Mouse (Mus musculus) layer of hippocampus, postnatal 36 days (tissue): ENCODE results near the gene Rhobtb1. TPM values are rescaled to one million over a fixed set of nuclear protein-coding genes. Genes with fewer than 3 reads are reported as not detected.

Experiments used
- DNase-seq, 2 experiments: peaks; one replicate each; pipeline ENCODE4 v3.0.0; 2022
- total RNA-seq, 2 experiments: library from RNA; stranded (reverse); gene quantifications; 2 replicates each; pipeline ENCODE4 v1.2.3; 2021

Gene Rhobtb1
- total RNA-seq, 2 experiments from 2014 or later = 4.4 to 5.8 TPM

DNA sequence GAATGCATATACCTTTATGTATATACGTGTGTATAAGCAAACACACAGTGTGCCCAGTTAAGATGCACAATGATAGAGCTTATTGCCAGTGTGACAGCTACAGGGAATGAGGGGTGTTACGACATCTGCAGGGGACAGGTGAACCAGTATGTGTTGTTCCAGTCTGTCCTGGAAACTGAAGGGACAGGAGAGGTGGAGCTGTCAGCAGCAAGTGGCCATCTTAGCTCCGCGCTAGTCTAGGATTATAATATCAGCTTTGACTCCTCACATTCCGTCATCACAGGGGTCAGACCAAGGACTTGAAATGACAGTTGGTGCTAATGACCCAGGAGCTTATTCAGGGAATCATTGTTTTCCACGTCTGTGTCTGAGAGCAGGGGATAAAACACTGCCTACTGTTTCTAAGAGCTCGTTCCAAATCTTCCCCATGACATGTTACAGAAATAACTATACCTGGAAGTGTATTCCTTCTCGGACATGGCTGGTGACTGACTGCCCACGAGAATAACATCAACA is 125.7 kb downstream of the Rhobtb1 start:
- no peak for DNase-seq

DNA sequence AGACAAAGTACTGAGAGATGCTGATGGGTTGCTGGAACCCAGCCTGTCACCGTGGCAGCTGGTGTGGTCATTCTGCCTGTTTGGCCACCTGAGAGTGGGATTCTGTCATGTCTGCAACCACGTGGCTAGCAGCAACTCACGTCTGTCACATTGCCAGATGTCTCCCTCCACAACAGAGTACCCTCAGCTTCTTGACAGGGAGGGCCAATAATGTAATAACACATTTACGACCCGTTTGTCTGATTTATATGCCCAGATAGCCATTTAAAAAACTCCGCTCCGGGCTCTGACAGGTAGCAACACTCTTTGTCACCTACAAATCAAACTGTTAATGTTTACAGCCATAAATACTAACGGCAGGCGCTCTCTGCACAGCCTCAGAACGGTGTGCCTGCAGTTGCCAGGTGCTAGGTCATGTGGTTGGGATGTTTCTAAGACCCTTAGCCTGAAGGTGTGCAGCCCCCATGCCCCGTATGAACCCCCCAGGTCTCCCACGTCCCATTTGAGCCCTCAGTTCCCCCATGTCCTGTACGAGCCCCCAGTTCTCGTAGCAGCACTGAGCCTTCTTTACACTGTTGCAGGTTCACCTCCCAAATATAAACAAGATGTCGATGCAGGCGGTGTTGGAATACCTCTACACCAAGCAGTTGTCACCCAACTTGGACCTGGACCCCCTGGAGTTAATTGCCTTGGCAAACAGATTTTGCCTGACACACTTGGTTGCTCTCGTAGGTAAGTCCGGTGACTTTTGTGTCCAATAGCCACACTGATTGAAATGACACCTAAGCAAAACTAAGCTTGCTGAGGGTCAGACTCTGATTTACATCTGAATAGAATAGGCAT is 127.8 kb downstream of the Rhobtb1 start:
- no peak for DNase-seq

DNA sequence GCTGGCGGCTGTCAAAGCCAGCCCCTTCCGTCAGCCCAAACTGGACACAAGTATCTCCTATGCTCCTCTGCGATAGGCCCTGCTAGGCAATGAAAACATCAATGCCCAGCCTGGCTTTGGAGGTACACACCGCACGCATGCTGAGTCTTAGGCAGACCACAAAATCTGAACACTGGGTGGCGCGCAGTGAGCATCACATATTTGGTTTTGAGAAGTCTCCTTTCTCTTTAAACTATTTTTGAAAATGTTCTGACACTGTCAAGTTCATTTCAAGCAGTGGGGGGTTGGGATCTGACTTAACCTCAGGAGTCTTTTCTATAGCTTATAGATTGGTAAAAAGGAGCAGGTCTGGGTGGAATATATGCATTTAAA is 128.4 kb downstream of the Rhobtb1 start:
- no peak for DNase-seq

DNA sequence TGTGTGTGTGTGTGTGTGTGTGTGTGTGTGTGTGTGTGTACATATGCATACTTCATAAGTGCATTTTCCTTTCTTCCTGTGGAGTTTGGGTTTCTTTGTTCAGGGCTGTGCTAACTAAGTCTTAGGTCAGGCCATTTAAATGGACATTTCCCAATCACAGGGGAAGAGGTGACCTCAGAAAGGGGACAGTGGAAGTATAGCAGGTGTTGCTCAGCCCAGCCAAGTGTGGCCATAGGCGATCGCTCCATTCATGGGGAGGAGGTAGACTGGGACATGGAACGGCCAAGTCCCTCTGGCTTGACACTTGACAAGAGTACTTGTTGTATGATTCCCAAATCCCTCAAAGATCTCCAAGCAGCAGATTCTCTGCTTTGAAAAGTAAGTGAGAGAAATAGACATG is 135.7 kb downstream of the Rhobtb1 start:
- DNase-seq = no peak

DNA sequence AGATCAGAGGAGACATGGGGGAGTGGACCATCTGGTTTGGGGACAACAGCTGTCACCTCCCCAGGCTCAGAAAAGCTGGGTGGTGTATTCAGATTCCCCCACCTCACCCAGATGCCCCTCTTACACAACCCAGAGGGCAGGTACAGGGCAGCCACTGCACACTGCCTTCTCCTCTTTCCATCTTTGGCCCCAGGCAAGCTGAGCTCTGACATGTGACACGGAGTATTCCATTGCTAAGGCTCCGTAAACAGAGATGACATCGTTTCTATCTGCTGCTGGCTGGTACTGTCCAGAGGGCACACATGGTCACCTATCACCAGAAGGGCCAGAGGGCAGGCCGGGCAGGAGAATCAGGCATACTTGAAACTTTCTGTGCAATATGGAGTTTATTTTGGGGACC is 136.9 kb downstream of the Rhobtb1 start:
- no peak for DNase-seq

DNA sequence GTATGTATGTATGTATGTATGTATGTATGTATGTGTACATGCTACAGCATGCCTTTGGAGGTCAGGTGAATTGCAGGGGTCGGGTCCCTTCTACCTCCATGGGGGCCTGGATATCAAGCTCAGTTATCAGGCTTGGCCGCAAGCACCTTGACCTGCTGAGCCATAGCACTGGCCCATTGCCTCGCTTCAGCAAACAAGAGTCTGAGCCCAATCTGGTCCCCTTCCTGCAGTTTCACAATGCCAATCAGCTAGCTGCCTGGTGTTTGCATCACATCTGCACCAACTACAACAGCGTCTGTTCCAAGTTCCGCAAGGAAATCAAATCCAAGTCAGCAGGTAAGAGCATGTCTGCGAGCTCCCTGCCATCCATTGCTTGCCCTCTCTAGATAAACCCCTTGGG is 137.5 kb downstream of the Rhobtb1 start:
- DNase-seq = no peak

DNA sequence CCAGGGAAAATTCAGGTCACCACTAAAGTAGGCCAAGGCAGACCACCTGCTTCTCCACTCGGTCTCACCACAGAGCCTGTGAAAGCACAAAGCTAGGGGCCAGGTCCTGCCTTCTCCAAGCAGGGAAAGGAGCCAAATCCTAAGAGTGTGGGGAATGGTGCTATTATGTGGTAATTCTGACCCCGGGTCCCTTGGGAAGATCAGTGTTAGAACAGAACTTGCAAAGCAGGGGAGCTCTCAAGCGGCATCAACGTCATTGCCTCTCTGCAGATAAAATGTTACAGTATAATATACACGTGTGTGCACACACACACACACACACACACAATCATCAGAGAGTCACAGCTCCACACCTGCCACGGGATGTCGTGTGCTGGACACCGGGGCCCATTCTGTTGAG is 139.5 kb downstream of the Rhobtb1 start:
- no peak for DNase-seq

DNA sequence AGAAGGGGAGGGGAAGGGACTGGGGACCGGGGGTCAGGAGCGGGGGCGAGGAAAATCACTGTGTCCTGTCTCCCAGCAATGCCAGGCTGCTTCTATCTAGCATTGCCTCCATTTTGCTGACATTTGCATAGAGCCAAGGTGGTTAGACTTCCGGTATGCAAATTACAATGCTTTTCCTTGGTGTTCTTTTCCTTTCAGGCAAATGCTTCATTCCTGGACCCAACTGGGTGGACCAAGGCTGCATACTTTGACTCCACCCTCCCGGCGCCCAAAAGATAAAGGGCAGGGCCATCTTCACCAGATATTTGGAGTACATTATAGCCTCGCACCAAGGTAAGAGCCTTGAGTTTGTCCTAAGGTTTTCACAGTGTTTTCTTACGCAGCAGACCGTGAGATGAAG is 144.7 kb downstream of the Rhobtb1 start:
- DNase-seq = no peak

DNA sequence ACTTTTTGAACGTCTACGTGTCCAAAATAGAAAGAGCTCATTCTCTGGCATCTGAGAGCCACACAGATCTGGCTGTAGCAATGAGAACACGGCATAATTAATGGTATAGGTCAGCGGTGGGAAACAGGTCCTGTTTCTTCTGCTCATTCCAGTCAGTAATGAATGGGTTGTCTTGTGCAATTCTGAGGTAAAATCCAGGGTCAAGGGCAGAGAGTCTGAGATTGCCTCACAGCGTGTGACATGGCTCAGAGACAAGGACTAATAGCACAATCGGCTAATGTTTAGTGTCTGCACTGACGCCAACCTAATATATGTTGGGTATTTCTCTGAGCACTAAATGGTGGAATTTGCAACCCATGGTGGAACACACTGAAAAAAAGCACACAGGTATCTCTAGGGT is 148.8 kb downstream of the Rhobtb1 start:
- DNase-seq = no peak

DNA sequence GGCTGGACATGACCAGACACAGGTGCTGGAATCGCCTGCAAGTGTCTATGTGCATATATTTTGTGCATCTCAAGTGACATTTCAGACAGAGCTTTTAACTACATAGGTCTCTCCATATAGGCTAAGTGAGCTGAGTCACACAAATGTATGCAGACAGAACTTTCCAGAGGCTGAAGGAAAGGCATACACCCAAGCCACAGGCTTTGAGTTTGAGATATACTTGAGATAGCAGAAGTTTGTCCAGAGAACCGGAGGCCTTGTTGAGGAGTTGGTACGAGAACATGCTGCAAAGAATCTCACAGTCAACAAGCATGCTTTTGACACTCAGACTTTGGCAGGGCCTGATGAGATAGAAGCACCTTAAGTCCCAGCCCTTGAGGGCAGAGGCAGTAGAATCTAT is 151.4 kb downstream of the Rhobtb1 start:
- no peak for DNase-seq

DNA sequence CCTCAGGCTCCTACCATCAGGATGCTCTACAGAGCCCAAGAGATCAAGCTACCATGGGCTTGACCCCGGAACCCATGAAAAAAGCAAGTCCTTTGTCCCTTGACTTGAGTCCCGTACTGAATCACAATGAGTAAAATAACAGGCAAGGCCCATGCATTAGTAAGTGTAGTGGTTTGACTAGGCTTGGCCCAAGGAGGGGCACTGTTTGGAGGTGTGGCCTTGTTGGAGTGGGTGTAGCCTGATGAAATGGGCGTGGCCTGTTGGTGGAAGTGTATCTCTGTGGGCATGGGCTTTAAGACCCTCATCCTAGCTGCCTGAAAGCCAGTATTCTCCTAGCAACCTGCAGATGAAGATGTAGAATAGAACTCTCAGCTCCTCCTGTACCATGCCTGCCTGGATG is 153.6 kb downstream of the Rhobtb1 start:
- DNase-seq = no peak

DNA sequence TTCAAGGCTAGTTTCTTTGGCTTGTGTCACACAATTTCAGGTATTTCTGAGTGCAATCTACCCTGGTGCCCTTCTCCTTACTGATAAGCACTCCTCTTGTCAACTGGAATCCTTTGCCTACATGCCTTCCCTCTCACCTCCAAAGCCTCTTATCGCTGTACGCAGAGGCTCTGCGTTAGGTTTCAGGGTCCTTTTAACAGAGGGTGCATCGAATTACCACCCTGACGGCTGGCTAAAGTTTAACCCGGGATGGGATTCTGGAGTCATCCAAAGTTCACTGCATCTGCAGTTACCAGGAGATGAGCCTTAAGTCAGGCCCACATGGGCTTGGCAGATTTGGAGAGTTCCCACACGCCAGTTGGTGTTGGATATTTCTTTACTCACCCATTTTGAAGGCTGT is 154.4 kb downstream of the Rhobtb1 start:
- no peak for DNase-seq

DNA sequence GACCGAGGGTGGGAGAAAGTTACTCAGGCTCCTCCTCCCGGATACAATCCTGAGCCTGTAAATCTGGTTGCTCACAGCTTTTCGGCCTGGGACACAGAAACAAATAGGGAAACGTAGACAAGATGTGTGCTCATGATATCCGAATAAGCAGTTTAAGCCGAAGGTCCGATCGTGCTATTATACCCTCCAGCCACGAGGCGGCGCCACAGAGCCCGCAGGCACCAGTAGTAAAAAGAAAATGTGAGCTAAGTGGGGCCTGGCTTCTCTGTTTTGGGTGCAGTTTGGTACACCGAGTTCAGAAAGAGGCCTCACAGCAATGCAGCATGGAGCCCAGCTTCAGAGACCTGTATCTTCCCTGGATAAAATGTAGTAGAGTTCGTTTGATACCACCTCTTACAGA is 155.0 kb downstream of the Rhobtb1 start:
- no peak for DNase-seq

DNA sequence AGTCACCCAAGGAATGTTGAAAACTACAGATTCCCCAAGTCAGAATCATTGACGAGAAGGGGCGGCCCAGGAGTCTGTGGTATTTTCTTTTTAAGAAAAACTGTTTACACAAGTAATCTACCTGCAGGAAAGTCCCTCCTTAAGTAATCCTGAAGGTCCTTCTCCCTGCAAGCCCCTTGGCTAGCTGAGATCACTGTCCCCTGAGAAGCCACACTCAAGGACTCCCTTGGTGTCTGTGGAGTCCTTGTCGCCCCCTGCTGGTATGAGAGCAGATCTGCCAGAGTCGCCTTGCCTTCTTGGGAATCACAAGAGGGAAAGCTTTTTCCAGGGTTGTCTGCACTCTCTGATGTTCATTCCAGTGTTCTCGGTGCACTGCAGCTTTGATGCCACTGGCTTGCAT is 155.8 kb downstream of the Rhobtb1 start:
- peak; percentile 30 to 43 for DNase-seq

DNA sequence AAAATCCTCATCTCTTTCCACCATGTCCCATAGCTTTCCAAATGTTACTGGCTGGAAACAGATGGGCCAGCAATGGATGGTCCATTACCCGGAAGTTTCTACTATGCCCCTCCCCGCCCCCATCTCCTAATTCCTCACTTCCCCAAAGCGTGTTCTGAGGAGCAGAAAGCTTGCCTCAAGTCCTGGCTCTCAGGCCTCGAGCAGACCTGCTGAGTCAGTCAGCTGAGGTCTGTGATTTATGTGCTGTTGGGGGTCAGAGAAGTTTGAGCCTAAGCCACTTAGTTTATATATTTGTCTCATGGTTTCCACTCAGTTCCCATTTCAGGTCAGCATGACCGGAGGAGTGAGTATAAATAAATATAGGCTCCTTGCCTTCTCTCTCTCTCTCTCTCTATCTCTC is 157.9 kb downstream of the Rhobtb1 start:
- no peak for DNase-seq

DNA sequence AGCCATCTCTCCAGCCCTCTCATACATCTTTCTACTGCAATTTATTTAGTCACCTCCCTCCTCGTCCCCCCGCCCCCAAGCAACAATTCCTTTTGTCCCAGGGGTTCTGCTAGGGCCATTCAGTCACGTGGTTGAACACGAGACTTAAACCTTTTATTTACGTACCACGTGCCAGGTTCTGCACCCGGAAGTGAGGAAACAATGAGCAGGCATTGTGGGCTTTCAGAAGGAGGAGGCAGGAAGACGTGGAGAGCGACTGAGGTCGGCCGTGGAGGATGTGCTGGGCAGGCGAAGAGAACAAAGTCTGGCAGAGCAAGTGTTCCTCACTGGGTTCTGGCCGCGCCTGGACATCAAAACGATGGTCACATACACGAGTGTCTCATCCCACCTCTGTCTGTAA is 160.6 kb downstream of the Rhobtb1 start:
- DNase-seq = no peak

DNA sequence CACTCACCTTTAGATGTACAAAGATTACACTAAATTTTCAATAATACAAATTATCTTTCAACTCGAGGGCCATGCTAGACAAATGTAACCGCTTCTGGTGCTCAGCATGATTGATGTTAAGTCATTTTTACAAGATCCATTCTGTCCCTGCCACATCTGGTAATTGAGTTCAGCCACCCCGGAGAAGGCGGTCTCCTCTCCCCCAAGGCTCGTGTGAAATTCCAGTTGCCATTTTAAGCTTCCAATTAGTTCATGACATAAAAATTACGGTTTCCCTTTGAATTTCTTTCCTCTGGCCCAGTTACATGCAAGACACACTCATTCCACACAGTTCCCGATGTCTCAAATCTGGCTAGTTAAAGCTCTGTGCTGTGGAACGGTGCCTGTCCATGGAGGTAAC is 162.7 kb downstream of the Rhobtb1 start:
- no peak for DNase-seq

DNA sequence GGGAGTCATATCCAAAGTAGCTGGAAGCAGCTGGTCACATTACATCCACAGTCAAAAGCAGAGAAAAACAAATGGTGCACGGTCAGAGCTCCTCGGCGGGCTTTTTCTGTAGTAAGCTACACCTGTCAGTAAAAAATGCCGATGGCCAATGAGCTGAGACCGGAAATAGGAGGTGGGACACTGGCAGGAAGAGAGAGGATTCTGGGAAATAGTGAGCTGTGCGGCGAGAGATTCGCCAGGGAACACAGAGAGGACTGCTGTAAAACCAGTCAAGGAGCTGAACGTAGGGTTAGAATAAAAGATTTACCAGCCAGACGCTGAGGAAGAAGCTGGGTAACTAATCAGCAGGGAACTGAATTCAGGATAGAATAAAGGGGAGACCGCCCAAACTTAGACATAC is 167.3 kb downstream of the Rhobtb1 start:
- DNase-seq = no peak

DNA sequence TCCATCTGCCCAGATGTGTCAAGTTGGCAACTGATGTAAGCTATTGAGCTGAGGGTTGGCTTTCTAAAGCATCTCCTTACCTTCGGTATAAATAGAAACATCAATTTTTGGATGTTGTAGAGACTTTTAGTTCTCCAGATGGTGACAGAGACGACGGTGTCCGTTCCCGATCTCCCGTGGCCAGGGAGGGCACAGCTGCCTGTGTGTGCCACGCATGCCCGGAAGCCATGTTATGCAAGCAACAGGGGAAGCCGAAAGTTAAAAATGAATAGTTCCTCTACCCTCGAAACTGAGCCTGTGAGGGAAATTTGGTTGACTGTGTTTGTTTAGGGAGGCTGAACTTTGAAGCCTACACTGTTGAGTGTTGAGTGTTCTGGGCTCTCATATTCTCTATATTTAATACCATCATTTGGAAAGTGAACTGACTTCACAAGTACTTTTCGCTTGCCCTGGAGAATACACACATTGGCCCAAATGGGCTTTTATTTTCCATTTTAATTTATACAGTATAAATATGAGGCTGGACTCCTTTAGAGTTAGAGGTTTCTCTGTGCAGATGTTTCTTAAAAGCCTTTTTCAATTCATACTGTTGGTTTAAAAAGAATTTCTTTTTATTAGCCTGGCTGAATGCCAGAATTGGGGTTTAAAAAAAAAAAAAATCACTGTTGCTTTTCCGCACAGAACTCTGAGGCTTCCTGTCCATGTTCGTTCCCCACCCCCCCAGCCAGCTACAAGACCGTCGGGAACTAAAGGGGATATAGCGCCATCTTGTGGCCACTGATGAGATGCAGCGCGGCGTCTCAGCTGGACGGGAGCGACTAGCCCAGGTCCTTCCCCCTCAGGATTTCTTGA is 169.7 kb downstream of the Rhobtb1 start:
- DNase-seq = peak; percentile 63 to 68

DNA sequence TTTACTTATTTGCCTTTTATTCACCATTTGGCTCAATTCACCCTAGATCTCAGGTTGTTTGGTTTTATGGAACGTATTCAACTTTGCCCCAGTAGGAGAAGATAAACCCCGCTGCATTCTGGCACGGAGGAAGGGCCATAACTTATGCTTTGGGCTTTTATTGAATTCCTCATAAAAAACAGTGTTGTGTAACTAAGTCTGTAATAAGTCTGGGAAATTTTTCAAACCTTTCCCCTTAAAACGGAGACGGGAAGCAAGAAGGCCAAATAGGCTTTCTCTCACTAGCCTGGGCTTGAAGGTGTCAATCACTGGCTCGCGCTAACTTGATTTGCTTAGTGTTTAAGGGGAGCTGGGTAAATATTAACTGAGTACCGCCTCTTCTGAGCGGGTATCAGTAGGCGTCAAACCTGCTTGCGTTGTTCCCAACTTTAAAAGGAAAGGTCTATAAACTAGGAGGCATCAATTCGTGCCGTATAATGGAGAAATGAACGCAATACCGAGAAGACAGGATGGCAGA is 170.3 kb downstream of the Rhobtb1 start:
- no peak for DNase-seq

DNA sequence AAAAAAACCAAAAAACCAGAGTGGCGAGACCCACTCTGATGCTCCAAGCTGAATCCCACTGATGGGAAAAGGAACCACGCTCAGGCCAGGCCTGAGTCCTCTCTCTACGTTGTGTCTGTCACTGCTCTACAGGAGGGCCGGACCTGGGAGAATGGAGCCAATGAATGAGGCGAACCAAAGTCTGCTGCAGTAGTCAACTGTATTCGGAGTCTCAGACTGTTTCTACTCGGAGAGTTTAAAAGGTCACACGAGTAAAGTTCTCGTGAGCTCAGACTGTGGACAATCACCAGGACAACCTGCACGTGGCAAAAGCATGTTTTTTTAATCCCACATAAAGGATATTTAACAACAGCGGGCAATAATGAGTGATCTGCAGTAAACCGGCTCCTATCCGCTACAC is 172.8 kb downstream of the Rhobtb1 start:
- DNase-seq = no peak

DNA sequence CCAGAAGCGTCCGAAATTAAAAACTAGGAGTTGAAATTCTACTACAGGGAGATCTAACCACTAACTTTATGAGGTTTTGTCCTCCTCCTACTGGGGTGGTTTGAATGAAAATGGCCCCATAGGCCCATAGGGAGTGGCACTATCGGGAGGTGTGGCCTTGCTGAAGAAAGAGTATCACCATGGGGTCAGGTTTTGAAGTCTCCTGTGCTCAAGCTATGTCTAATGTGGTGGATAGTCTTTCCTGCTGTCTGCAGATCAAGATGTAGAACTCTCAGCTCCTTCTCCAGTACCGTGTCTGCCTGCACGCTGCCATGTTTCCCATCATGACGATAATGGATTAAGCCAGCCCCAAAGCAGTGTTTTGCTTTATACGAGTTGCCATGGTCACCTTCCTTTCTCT is 173.6 kb downstream of the Rhobtb1 start:
- no peak for DNase-seq

DNA sequence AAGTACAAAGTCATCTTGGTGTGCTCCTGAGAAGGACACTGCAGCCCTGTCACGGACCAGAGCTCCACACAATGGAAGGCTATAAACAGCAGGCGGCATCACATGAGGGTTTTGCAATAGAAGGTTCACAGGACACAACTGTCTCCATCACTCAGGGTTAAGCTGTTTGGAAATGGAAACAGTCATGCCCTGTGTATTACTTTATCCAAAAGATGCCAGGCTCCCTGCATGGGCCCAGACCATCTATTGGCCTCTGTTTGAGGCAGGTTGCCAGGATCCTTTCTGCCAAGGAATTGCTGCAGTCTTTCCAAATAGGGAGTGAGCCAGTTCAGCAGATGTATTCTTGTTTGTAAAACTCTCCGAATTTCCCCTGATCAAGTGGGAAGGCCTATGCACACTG is 175.2 kb downstream of the Rhobtb1 start:
- peak in 1 of 2 experiments; percentile 40 for DNase-seq

DNA sequence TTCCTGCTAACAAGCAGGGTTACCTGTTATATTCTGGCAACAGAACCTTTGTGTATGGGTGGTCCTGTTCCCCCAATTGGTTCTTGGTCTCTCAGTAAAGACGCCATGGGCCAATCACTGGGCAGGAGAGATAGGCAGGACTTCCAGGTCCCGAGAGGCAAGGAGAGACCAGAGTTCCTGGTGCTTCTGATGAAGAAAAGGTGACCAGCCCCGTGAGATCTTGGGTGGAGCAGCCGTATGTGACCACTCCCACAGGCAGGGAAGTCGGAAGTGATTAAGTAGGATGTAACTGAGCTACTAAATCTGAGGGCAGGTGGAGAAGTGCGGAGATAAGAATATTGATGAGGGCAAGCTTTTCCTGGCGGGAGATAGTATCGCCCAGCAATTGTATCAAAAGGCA is 176.1 kb downstream of the Rhobtb1 start:
- no peak for DNase-seq
